Mouse (Mus musculus) kidney, adult 8-10 months (tissue): ENCODE data around the gene Stxbp1.

Experiments
- DNase-seq, 2 experiments: peaks; one replicate each; pipeline ENCODE4 v3.0.0; 2022

The Stxbp1 gene

GRCm38 (mm10) chr2:32846805-32847467, at the start of gene Stxbp1:
Stxbp1 (minus strand) TSS chr2:32847245.
- peak; percentile 86 to 88 for DNase-seq

DNA sequence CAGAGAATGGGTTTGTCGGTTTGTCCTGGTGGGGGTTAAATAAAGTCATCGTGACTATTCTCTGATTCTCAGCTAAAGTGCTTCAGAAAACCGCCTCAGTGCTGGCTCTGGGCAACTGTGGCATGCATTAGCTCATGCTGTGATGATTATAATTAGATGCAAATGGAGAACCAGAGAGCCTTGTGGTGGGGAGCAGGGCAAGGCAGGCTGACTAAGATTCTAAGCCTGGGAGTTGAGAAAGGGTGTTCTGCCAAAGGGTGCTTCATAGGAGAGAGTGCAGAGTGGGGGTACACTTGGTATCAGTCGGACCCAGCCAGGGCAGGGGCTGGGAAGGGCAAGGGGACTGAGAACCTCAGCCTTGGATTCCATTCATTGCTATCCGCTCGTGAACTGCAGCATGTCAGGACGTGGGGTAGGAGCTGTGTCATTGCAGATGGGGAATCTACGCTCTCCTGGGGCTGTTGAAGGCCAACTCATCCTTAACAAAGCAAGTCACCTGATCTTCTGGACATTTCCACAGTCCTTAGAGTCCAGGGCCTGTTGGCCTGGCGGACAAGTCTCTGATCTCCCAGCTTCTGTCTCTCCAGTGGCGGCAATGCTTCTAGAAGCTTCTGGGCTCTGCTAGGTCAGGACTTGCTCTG, 49.6 kb upstream of the Stxbp1 start:
- DNase-seq = no peak

- DNase-seq = peak; percentile 52 to 70
Observed at GRCm38 (mm10) chr2:32895606-32896106, 48.6 kb upstream of the Stxbp1 start.

GRCm38 (mm10) chr2:32894097-32894496, 47.1 kb upstream of the Stxbp1 start:
- DNase-seq = no peak

- DNase-seq = no peak
Observed at GRCm38 (mm10) chr2:32892490-32892889, 45.4 kb upstream of the Stxbp1 start.

GRCm38 (mm10) chr2:32891278-32891677, 44.2 kb upstream of the Stxbp1 start:
- DNase-seq = no peak

- DNase-seq = no peak
Observed at GRCm38 (mm10) chr2:32890280-32890679, 43.2 kb upstream of the Stxbp1 start.

GRCm38 (mm10) chr2:32888551-32888950, 41.5 kb upstream of the Stxbp1 start:
- no peak for DNase-seq

DNA sequence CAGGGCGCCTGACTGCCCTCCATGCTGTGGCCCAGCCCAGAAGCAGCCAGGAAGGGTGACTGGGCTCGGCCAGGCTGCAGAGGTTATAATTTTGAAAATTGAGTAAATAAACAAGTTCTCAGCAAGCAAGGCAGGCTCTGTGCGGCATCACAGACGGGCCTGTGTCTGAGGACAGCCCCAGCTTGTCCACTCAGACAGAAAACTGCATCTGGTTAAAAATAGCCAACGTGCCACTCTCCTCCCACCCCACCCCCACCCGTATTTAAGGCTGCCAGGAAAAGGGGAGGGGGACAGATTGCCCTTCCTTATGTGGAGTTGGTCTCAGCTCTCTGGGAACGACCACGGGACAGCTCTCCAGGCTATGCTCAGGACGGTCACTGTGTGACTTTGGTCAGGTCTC, 41.0 kb upstream of the Stxbp1 start:
- DNase-seq = no peak

DNA sequence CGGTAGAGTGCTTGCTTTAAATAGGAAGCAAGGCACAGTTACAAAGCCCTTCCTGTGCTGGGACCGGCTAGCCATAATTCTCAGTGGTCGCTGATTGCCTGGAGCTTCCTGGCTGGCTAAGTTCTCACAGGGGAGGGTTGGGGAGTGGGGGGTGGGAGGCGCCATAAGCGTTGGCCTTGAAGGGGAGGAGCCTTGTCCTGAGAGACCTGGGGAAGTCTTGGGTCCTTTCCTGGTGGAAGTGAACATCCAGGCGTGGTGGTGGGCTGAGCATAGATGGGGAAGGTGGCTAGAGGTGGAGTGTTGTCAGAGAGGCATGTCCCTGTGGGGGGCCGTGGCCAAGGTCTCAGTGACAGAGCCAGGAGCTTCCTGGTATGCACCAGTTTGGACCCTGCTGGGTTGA, 37.7 kb upstream of the Stxbp1 start:
- DNase-seq = no peak

DNA sequence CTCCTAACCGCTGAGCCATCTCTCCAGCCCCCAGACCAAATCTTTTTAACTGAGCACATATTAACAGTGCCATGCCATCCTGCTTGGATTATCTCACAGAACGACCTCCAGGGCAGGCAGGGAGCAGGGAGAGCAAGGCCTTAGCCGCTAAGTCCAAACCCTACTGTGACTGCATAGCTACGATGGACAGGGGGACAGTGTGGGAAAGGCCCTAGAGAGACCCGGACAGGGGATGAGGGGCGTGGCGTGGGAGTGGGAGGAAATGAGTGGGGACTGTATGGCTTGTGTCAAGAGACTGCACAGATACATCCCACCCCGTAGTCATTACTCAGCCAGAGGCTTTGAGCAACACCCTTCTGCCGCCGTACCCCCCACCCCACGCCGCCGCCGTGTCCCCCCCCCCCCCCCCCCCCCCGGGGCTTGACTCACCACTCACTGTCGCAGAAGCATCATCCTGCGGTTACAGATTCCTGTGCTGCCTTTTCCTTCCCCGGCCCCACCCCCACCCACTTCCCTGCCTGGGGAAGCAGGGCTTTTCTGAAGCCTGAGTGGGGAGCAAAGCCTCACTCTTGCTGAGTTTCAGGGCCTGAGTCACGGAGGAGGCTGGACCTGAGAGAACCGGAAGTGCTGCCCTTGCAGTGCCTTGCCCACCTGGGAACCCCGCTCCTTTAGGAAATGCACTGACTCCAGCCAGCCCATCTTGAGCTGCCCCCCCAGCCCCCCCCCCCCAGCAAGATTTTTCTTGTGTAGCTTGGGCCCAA, 35.4 kb upstream of the Stxbp1 start:
- no peak for DNase-seq

- peak; percentile 79 for DNase-seq
Observed at GRCm38 (mm10) chr2:32881723-32882122, 34.7 kb upstream of the Stxbp1 start.

GRCm38 (mm10) chr2:32881054-32881453, 34.0 kb upstream of the Stxbp1 start:
- DNase-seq = no peak

DNA sequence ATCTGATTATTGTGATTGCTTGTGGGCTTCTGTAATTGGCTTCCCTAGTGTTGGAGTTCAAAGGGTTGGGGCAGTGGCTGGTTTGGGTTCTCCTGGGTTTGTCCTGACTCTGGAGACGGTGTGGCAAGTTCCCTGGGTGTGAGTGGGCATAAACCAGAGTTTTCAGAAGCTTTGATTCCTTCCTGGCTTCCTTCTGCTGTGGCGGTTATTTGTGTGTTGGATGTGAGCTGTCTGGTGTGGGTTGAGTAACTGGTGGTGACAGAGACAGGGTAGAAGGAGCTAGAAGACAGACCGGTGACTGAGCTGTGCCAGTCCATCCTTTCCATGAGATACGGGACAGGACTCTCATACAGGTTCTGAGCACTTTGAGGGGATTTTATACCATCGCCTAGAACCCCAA, 32.5 kb upstream of the Stxbp1 start:
- DNase-seq = no peak

- DNase-seq = peak; percentile 50 to 70
Observed at GRCm38 (mm10) chr2:32878396-32878795, 31.4 kb upstream of the Stxbp1 start.

- no peak for DNase-seq
Observed at GRCm38 (mm10) chr2:32877761-32878393, 30.8 kb upstream of the Stxbp1 start.

DNA sequence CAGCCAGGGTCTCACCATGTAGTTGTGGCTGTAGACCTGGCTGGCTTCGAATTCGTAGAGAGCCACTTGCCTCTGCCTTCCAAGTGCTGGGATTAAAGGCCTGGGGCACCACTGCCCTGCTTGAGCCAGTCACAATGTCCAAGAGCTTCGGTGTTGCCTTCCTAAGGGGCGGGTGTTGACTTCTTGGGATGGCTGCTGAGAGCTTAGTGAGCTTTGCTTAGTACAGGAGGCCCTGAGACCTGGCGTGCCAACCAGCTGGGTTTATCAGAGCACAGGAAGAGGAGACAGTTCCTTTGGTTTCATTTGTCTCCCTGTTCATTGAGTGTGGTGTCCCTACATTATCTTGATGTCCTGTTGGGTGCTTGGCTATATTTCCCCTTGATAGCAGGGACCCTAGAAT, 30.3 kb upstream of the Stxbp1 start:
- DNase-seq = no peak

GRCm38 (mm10) chr2:32876490-32877302, 29.7 kb upstream of the Stxbp1 start:
- DNase-seq = no peak

- peak; percentile 73 to 79 for DNase-seq
Observed at GRCm38 (mm10) chr2:32875675-32876489, 28.8 kb upstream of the Stxbp1 start, which contains the start of gene Fam129b. Fam129b (plus strand) TSS chr2:32876114.

DNA sequence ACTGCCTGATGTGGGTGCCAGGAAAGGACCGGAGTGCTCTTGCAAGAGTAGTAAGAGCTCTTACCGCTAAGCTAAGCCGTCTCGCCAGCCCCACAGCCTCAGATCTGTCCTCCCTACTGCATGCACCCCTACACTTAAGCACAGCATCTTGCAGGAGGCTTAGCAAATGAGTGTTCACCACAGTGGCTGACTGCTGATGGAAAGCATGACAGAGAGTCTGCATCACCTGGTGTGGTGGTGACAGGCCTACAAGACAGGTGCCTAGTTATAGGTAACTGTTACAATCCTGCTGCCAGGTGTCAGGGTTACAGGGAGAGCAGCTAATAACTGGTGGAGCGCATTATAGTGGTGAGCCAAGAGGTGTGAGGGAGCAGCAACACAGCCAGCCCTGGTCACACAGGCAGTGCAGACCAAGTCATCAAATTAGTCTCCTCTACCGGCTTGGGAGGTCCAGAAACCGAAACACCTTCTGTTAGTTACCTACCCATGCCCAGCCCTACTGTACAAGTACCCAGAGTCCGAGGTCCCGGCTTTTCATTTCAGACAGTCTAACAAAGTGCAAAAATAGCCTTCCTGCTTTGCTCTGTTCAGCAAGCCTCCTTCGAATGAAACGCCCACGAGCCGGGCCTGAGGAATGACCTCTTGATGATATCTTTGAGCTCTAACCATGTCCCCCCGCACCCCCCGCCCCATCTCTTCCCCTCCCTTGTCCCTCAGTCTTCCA, 28.1 kb upstream of the Stxbp1 start:
- no peak for DNase-seq

DNA sequence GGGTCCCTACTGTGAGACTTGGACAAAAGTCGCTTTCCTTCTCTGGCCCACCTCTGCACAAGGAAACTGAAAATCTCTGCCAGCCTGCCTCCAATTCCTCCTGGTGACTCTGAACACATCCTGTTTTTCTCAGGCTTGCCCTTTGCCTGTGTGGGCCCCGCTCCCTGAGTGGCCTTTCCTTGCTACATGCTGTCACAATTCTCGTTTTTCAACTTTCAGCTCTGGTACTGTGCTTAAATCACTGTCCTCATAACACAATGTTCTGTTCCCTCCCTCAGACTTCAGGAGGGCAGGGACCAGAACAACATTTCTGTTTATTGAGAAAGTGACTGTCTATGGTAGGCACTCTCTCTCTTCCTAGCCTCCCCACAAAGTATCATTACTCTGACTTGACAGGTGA, 27.0 kb upstream of the Stxbp1 start:
- DNase-seq = no peak
